Mouse (Mus musculus) heart, adult 11 months (tissue): Measurements from ENCODE around the gene Olfr1044.
"Not testable (repeated sequence)": the region's sequence is repeated elsewhere in the genome, so short reads cannot be mapped to it uniquely, and the experiment has no call there.

Experiments used
- DNase-seq: peaks from one replicate; pipeline ENCODE4 v3.0.0; 2022

Gene Olfr1044

DNA sequence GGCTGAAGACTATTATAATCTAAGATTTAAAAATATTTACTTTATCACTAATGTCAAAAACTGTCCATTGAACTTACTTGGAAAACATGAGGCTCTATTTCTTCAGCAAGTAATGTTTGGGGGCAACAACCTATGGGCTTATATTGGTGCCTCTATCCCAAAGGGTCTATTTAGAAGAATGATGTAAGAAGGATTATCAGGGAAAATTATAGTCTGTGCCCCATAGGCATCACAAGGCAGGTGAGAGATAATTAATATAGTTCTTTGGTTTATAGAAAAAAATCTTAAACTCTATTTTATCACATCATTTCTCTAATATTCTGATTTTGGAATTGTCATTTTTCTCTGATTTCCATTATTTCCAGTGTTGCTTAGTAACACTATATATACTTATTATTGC lies at the start of gene Olfr1044:
TSS of gene Olfr1044 (minus strand) at position 101 of the 400 bp plus-strand sequence.
- no peak for DNase-seq

- no peak for DNase-seq
Measured at GRCm38 (mm10) chr2:86219214-86219613, 41.6 kb upstream of the Olfr1044 start, which contains the start of gene Olfr1046. Gene Olfr1046 (minus strand): TSS chr2:86219314.

DNA sequence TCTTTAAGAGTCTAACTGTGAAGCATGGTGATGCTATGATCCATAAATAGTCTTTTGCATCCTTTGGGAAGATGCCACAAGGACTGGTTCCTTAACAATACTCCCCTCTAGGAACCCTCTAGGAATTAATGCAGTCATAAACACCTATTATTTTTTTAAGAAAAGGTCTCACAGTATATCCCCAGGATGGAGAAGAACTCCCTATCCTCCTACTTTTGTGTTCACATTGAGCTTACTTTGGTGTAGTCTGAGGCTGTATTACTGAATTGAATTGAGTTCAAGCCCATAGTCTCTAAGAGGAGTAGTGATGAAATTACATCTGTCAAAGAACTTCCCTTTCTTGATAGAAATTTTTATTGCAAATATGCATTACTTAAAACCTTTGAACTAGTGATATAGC lies 25.3 kb upstream of the Olfr1044 start, which contains the start of gene Olfr1045:
TSS of gene Olfr1045 (minus strand) at position 101 of the 400 bp plus-strand sequence.
- DNase-seq: no peak

DNA sequence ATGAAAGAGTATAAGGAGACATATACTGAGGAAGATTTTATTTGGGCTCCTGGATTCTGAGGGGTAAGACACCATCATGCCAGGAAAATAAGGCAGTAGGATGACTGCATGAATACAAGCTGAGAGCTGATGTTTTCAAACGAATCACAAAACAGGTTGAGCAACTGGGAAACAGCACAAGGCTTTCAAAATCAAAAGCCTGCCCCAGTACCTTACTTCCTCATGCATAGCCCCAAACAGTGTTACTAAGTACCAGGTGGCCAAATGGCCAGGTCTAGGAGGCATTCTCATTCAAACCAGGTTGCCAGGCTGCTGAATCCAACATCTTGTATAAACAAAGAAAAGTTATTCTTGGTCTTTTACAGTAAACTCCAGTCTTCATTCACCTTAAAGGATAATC lies 18.2 kb upstream of the Olfr1044 start:
- no peak for DNase-seq

GRCm38 (mm10) chr2:86185583-86185982 lies 8.0 kb upstream of the Olfr1044 start, which contains the start of gene Olfr52:
Gene Olfr52 (minus strand): TSS chr2:86185683.
- DNase-seq: no peak

GRCm38 (mm10) chr2:86179950-86180349 lies 2.3 kb upstream of the Olfr1044 start:
- no peak for DNase-seq

DNA sequence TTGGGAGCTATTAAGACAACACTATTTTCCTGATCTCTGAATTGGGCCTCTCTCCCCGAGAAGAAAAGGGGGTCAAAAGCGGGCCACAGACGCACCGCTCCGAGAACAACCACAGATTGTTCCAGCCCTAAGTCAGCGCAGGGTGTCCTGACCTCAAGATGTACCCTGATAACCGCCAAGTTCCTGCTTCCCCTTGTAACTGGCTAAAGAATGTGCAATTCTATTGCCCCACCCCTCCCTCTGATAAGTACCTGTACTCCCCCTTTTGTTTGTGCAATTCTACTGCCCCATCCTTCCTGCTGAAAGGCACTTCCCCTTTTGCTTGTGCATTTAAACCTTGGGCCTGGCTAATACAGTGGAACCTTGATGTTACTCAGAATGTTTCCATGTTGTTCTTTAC lies 2.2 kb downstream of the Olfr1044 start:
- DNase-seq: not testable (repeated sequence)

GRCm38 (mm10) chr2:86167422-86167821 lies 10.2 kb downstream of the Olfr1044 start, which contains the start of gene Olfr1043:
Gene Olfr1043 (minus strand): TSS chr2:86167522.
- DNase-seq: no peak

- DNase-seq: no peak
Measured at GRCm38 (mm10) chr2:86161738-86162137, 15.9 kb downstream of the Olfr1044 start, which contains the start of gene Olfr1042. Gene Olfr1042 (minus strand): TSS chr2:86161838.

GRCm38 (mm10) chr2:86146632-86147031 lies 31.0 kb downstream of the Olfr1044 start, which contains the start of gene Olfr1040:
Gene Olfr1040 (minus strand): TSS chr2:86146732.
- DNase-seq: no peak

GRCm38 (mm10) chr2:86135828-86136227 lies 41.8 kb downstream of the Olfr1044 start, which contains the start of gene Olfr1039:
Gene Olfr1039 (minus strand): TSS chr2:86135928.
- no peak for DNase-seq
